8 mouse cellular contexts compared by ENCODE assay signal in genomic region chr13:119409330-119409707, GRCm38 (mm10). TPM values are rescaled to one million over a fixed set of nuclear protein-coding genes. Genes with fewer than 3 reads are reported as not detected.
DNase-seq lines count a peak whose midpoint lies in the region; ATAC-seq and TF ChIP-seq lines count a peak whose summit lies in the region.

No protein-coding gene starts in this region.

- H3K4me2 ChIP-seq in embryonic facial prominence, embryonic 14.5 days (ENCODE audit: low read depth, low read length), result peak overlapping the region; percentile 79
- peak overlapping the region; percentile 81 for H3K4me2 ChIP-seq in heart, embryonic 13.5 days
- H3K4me2 ChIP-seq in stomach, embryonic 15.5 days, result peak overlapping the region; percentile 76

- peak overlapping the region; percentile 89 for H3K27ac ChIP-seq in ES-Bruce4 (ENCODE audit: insufficient read depth, low read length)
- peak overlapping the region; percentile 97 for H3K27ac ChIP-seq in embryonic facial prominence, embryonic 14.5 days (replicated peaks; ENCODE audit: low read depth, low read length)
- H3K27ac ChIP-seq in heart, embryonic 13.5 days (replicated peaks), result peak overlapping the region; percentile 99
- H3K27ac ChIP-seq in stomach, embryonic 15.5 days, result peak overlapping the region; percentile 94

- no peak for TF ChIP-seq CTCF in ES-Bruce4 (IDR thresholded peaks at IDR 0.05; ENCODE audit: low read depth, low read length)

- peak overlapping the region; percentile 50 for H3K9ac ChIP-seq in ES-Bruce4 (ENCODE audit: low read depth, poor library complexity, severe bottlenecking)
- peak overlapping the region; percentile 79 for H3K9ac ChIP-seq in embryonic facial prominence, embryonic 14.5 days (ENCODE audit: low read depth, low read length)
- peak overlapping the region; percentile 97 for H3K9ac ChIP-seq in heart, embryonic 13.5 days
- H3K9ac ChIP-seq in stomach, embryonic 15.5 days, result peak overlapping the region; percentile 70; the same call in 1 of the 2 replicates

- WGBS in embryonic facial prominence, embryonic 14.5 days, result under 1% methylated on average over 13 of the region's 13 CpGs
- WGBS in heart, embryonic 13.5 days, result under 1% methylated on average over 13 of the region's 13 CpGs
- under 1% methylated on average over 13 of the region's 13 CpGs for WGBS in stomach, embryonic 15.5 days

- peak overlapping the region; percentile 62 for H3K4me3 ChIP-seq in ES-Bruce4 (ENCODE audit: low read depth, low read length)
- H3K4me3 ChIP-seq in embryonic facial prominence, embryonic 14.5 days (ENCODE audit: low read depth, low read length), result peak overlapping the region; percentile 75
- peak overlapping the region; percentile 99 for H3K4me3 ChIP-seq in heart, embryonic 13.5 days
- peak overlapping the region; percentile 88 for H3K4me3 ChIP-seq in stomach, embryonic 15.5 days (replicated peaks)

- peak; percentile 78 for ATAC-seq in embryonic facial prominence, embryonic 14.5 days (ENCODE audit: low read depth)
- peak; percentile 52; the same call in 1 of the 2 replicates for ATAC-seq in heart, embryonic 13.5 days (ENCODE audit: extremely low read depth, insufficient number of reproducible peaks, low FRiP score, low TSS enrichment)
- ATAC-seq in stomach, embryonic 15.5 days (ENCODE audit: insufficient read depth, low FRiP score, low read depth), result peak; percentile 66

- TF ChIP-seq EP300 in ES-Bruce4 (IDR thresholded peaks at IDR 0.05; ENCODE audit: insufficient read depth, low read depth, low read length), result no peak

- no peaks in the 10 kb centered on the region for H3K27me3 ChIP-seq in ES-Bruce4 (ENCODE audit: control insufficient read depth, insufficient read depth, low read length, poor library complexity, severe bottlenecking)
- H3K27me3 ChIP-seq in embryonic facial prominence, embryonic 14.5 days (replicated peaks; ENCODE audit: control insufficient read depth, insufficient read depth, low read length), result no peaks in the 10 kb centered on the region
- no peaks in the 10 kb centered on the region for H3K27me3 ChIP-seq in heart, embryonic 13.5 days (replicated peaks)
- no peaks in the 10 kb centered on the region for H3K27me3 ChIP-seq in stomach, embryonic 15.5 days (replicated peaks)

- H3K36me3 ChIP-seq in ES-Bruce4 (ENCODE audit: control insufficient read depth, insufficient read depth, low read length, poor library complexity, severe bottlenecking), result peaks cover 2% of the 10 kb centered on the region
- H3K36me3 ChIP-seq in embryonic facial prominence, embryonic 14.5 days (ENCODE audit: control insufficient read depth, insufficient read depth, low read length), result peaks cover 1% of the 10 kb centered on the region; the same call in 1 of the 2 replicates
- peaks cover 6% of the 10 kb centered on the region for H3K36me3 ChIP-seq in heart, embryonic 13.5 days
- H3K36me3 ChIP-seq in stomach, embryonic 15.5 days, result no peaks in the 10 kb centered on the region

- no peak for TF ChIP-seq POLR2A in ES-Bruce4 (IDR thresholded peaks at IDR 0.05; ENCODE audit: insufficient read depth, low read length)

- DNase-seq in adrenal gland, adult 2 months, result peak; percentile 90
- DNase-seq in embryonic facial prominence, embryonic 14.5 days (ENCODE audit: low spot score), result peak; percentile 96
- DNase-seq in kidney, postnatal 10 days, result peak; percentile 89
- peak; percentile 86 to 88 for DNase-seq in lung, postnatal 4 days
- no peak for DNase-seq in left cerebral cortex, adult 11 months (ENCODE audit: low spot score)

- H3K9me3 ChIP-seq in ES-Bruce4 (replicated peaks; ENCODE audit: control insufficient read depth, insufficient read depth, low read length, poor library complexity, severe bottlenecking), result 0 out of 2 replicates have a peak, but pooled peaks cover 3% of the 10 kb centered on the region
- no peaks in the 10 kb centered on the region for H3K9me3 ChIP-seq in embryonic facial prominence, embryonic 14.5 days (ENCODE audit: control insufficient read depth, low read length)
- H3K9me3 ChIP-seq in heart, embryonic 13.5 days, result no peaks in the 10 kb centered on the region
- H3K9me3 ChIP-seq in stomach, embryonic 15.5 days, result no peaks in the 10 kb centered on the region

- peaks cover 3% of the 10 kb centered on the region for H3K4me1 ChIP-seq in ES-Bruce4 (ENCODE audit: control insufficient read depth, insufficient read depth, low read length)
- H3K4me1 ChIP-seq in embryonic facial prominence, embryonic 14.5 days (ENCODE audit: control insufficient read depth, insufficient read depth, low read length), result peaks cover 17% of the 10 kb centered on the region; the same call in 1 of the 2 replicates
- H3K4me1 ChIP-seq in heart, embryonic 13.5 days, result peaks cover 37% of the 10 kb centered on the region
- peaks cover 9% of the 10 kb centered on the region; the same call in 1 of the 2 replicates for H3K4me1 ChIP-seq in stomach, embryonic 15.5 days

RNA-seq across cellular contexts. Expression of gene Paip1, which starts 19.1 kb away (rescaled TPM):
- 132 and 162 TPM in 2 replicates for polyA plus RNA-seq in ES-Bruce4 (2011; ENCODE audit: insufficient read depth, insufficient read length, low read depth, missing spikeins)
- 100 to 1,000 TPM; 127 to 129 TPM for total RNA-seq in adrenal gland, adult 2 months (2021)
- polyA plus RNA-seq in adrenal gland, adult 2 months (2012; rRNA removed), result 21.0 and 26.4 TPM in 2 replicates
- 57.9 and 60.0 TPM in 2 replicates for polyA plus RNA-seq in embryonic facial prominence, embryonic 14.5 days (2014; fragmentation: Nextera tagmentation; extraction: Ambion mirVana)
- 32.5 and 34.9 TPM in 2 replicates for polyA plus RNA-seq in heart, embryonic 13.5 days (2015; fragmentation: Nextera tagmentation; extraction: Ambion mirVana)
- polyA plus RNA-seq in stomach, embryonic 15.5 days (2015; fragmentation: Nextera tagmentation; extraction: Ambion mirVana), result 70.5 and 76.3 TPM in 2 replicates

RNA-seq across cellular contexts. Expression of gene 4833420G17Rik, which starts 53.2 kb away (rescaled TPM):
- 69.1 and 79.3 TPM in 2 replicates for polyA plus RNA-seq in ES-Bruce4 (2011; ENCODE audit: insufficient read depth, insufficient read length, low read depth, missing spikeins)
- total RNA-seq in adrenal gland, adult 2 months (2021), result 10 to 100 TPM; 16.8 to 17.3 TPM
- polyA plus RNA-seq in adrenal gland, adult 2 months (2012; rRNA removed), result 6.1 and 7.4 TPM in 2 replicates
- polyA plus RNA-seq in embryonic facial prominence, embryonic 14.5 days (2014; fragmentation: Nextera tagmentation; extraction: Ambion mirVana), result 54.6 and 67.0 TPM in 2 replicates
- 35.4 and 38.2 TPM in 2 replicates for polyA plus RNA-seq in heart, embryonic 13.5 days (2015; fragmentation: Nextera tagmentation; extraction: Ambion mirVana)
- polyA plus RNA-seq in stomach, embryonic 15.5 days (2015; fragmentation: Nextera tagmentation; extraction: Ambion mirVana), result 52.8 and 55.4 TPM in 2 replicates
